Mouse (Mus musculus) liver, adult 2 months (tissue): ENCODE results near the gene Dcun1d1.

ENCODE experiments used
- CTCF ChIP-seq: fragments of 200-500 bp; IDR thresholded peaks from 2 replicates; pipeline ENCODE4 v1.5.1; 2011; ENCODE audit warnings: low read depth, low read length, control low read depth
- POLR2A ChIP-seq: fragments of 200-500 bp; IDR thresholded peaks from 2 replicates; pipeline ENCODE4 v1.6.1; 2011; ENCODE audit warnings: low read length, control low read depth; ENCODE audit not compliant: insufficient read depth; ENCODE audit errors: extremely low read depth

- no peak for TF ChIP-seq CTCF
- no peak for TF ChIP-seq POLR2A
Observed at GRCm38 (mm10) chr3:35883267-35883666, 54.0 kb downstream of the Dcun1d1 start.
